9 mouse cellular contexts compared by ENCODE assay signal in the genomic region with DNA sequence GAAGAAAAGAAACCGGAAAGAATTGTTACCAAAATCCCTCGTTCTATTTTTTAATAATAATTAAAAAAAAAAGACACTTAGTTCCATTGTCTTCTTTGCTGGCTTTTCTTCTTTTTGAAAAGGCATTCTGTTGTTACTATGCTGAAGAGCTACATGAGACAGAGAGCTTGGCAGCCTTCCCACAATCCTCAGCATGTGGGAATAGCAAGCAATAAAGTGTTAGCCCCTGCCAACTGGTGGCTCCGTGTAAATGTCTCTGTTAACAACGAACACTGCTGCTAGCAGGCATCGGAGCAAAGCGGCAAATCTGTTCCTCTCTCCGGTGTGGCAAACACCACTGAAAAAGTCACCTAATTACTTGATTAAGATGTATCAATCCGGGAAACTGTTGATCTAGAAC.
A peak's percentile ranks its signal among the peaks of the same experiment; 100 is the strongest.
DNase-seq lines count a peak whose midpoint lies in the region; ATAC-seq and TF ChIP-seq lines count a peak whose summit lies in the region.
"Had no signal": no experiment of that assay in that cellular context is flagged by ENCODE, and none has a peak within 500 bp of the region (broad histone marks: within the 10 kb centered on the region; RNA-seq: fewer than 3 reads in every experiment).

No protein-coding gene starts in this region.

- ATAC-seq in forebrain, postnatal 0 days, result peak; percentile 66; the same call in 1 of the 2 replicates
- ATAC-seq in midbrain, postnatal 0 days (ENCODE audit: low FRiP score), result no peak
- no peak for ATAC-seq in midbrain, embryonic 11.5 days (ENCODE audit: low FRiP score)

- whole genome bisulfite sequencing in forebrain, postnatal 0 days, result 22% methylated on average over 8 of the region's 8 CpGs
- WGBS in forebrain, embryonic 10.5 days, result 92% methylated on average over 8 of the region's 8 CpGs
- WGBS in midbrain, postnatal 0 days, result 45% methylated on average over 8 of the region's 8 CpGs
- 86% methylated on average over 8 of the region's 8 CpGs for WGBS in midbrain, embryonic 11.5 days

- H3K36me3 ChIP-seq in forebrain, postnatal 0 days (ENCODE audit: insufficient read depth), result no peaks in the 10 kb centered on the region
- H3K36me3 ChIP-seq in forebrain, embryonic 10.5 days (replicated peaks), result no peaks in the 10 kb centered on the region
- no peaks in the 10 kb centered on the region for H3K36me3 ChIP-seq in midbrain, postnatal 0 days (ENCODE audit: insufficient read depth, low read length)
- H3K36me3 ChIP-seq in midbrain, embryonic 11.5 days (ENCODE audit: control insufficient read depth, insufficient read depth, low read length), result no peaks in the 10 kb centered on the region

- DNase-seq in forebrain, postnatal 0 days, result peak; percentile 83
- no peak for DNase-seq in forebrain, embryonic 10.5 days (ENCODE audit: extremely low spot score, low spot score)
- DNase-seq in midbrain, postnatal 0 days (ENCODE audit: low spot score), result peak; percentile 94
- DNase-seq in midbrain, embryonic 11.5 days (ENCODE audit: low spot score, missing footprints), result no peak
- DNase-seq in layer of hippocampus, postnatal 25 days (ENCODE audit: extremely low spot score in 1 of 2, low spot score in 1 of 2), result peak; percentile 24 to 70
- DNase-seq in testis, postnatal 14 days (ENCODE audit: low spot score), result peak; percentile 29
- no peak for DNase-seq in retina, embryonic 14.5 days (ENCODE audit: low spot score)
- no peak for DNase-seq in embryo, embryonic 11 days

- H3K4me1 ChIP-seq in forebrain, postnatal 0 days (ENCODE audit: insufficient read depth), result no peaks in the 10 kb centered on the region
- peaks cover 8% of the 10 kb centered on the region; the same call in 1 of the 2 replicates for H3K4me1 ChIP-seq in forebrain, embryonic 10.5 days
- no peaks in the 10 kb centered on the region for H3K4me1 ChIP-seq in midbrain, postnatal 0 days (ENCODE audit: insufficient read depth, low read length)
- no peaks in the 10 kb centered on the region for H3K4me1 ChIP-seq in midbrain, embryonic 11.5 days (ENCODE audit: control insufficient read depth, insufficient read depth, low read length)

- H3K27ac ChIP-seq in forebrain, postnatal 0 days (ENCODE audit: low read depth, low read length), result no peak overlapping the region
- H3K27ac ChIP-seq in forebrain, embryonic 10.5 days, result no peak overlapping the region
- no peak overlapping the region for H3K27ac ChIP-seq in midbrain, postnatal 0 days (ENCODE audit: low read depth, low read length)
- H3K27ac ChIP-seq in midbrain, embryonic 11.5 days (ENCODE audit: low read depth, low read length), result no peak overlapping the region

- TF ChIP-seq CTCF in forebrain, postnatal 0 days (IDR thresholded peaks at IDR 0.05; ENCODE audit: low read depth), result no peak
- no peak for TF ChIP-seq CTCF in midbrain, postnatal 0 days (IDR thresholded peaks at IDR 0.05)

- H3K4me3 ChIP-seq in forebrain, postnatal 0 days (ENCODE audit: low read depth, low read length), result no peak overlapping the region
- no peak overlapping the region for H3K4me3 ChIP-seq in forebrain, embryonic 10.5 days
- H3K4me3 ChIP-seq in midbrain, postnatal 0 days (ENCODE audit: low read depth, low read length), result no peak overlapping the region
- no peak overlapping the region for H3K4me3 ChIP-seq in midbrain, embryonic 11.5 days (ENCODE audit: low read depth, low read length)

- no peak overlapping the region for H3K4me2 ChIP-seq in forebrain, postnatal 0 days (ENCODE audit: low read depth)
- H3K4me2 ChIP-seq in midbrain, postnatal 0 days (ENCODE audit: low read depth, low read length, poor library complexity, severe bottlenecking), result no peak overlapping the region
- no peak overlapping the region for H3K4me2 ChIP-seq in midbrain, embryonic 11.5 days

- H3K9ac ChIP-seq in forebrain, postnatal 0 days, result no peak overlapping the region
- H3K9ac ChIP-seq in midbrain, postnatal 0 days (replicated peaks; ENCODE audit: low read length, poor library complexity, severe bottlenecking), result no peak overlapping the region
- H3K9ac ChIP-seq in midbrain, embryonic 11.5 days (ENCODE audit: low read length), result no peak overlapping the region

- H3K27me3 ChIP-seq in forebrain, postnatal 0 days (ENCODE audit: insufficient read depth, low read length), result no peaks in the 10 kb centered on the region
- no peaks in the 10 kb centered on the region for H3K27me3 ChIP-seq in forebrain, embryonic 10.5 days (ENCODE audit: poor library complexity, severe bottlenecking)
- no peaks in the 10 kb centered on the region for H3K27me3 ChIP-seq in midbrain, postnatal 0 days (ENCODE audit: insufficient read depth, low read length)
- no peaks in the 10 kb centered on the region for H3K27me3 ChIP-seq in midbrain, embryonic 11.5 days (ENCODE audit: control insufficient read depth, insufficient read depth, low read length)
- H3K27me3 ChIP-seq: CH12.LX had no signal

- no peaks in the 10 kb centered on the region for H3K9me3 ChIP-seq in forebrain, postnatal 0 days (ENCODE audit: low read length)
- peaks cover 6% of the 10 kb centered on the region; the same call in 1 of the 2 replicates for H3K9me3 ChIP-seq in forebrain, embryonic 10.5 days
- no peaks in the 10 kb centered on the region for H3K9me3 ChIP-seq in midbrain, postnatal 0 days (ENCODE audit: low read length)
- H3K9me3 ChIP-seq in midbrain, embryonic 11.5 days (ENCODE audit: control insufficient read depth, low read length), result no peaks in the 10 kb centered on the region

Comparison
In these comparisons a context has a peak if more than half of its experiments do, and no peak if none do; other contexts are left out.
1. DNase-seq: peak in forebrain, postnatal 0 days (single experiment), midbrain, postnatal 0 days (single experiment), layer of hippocampus, postnatal 25 days (2 of 2) and testis, postnatal 14 days (single experiment); none in forebrain, embryonic 10.5 days (single experiment), midbrain, embryonic 11.5 days (single experiment), retina, embryonic 14.5 days (single experiment) and embryo, embryonic 11 days (single experiment).